Mouse (Mus musculus) stomach, embryonic 15.5 days (tissue): ENCODE measurements around the gene Tpm4. TPM values are rescaled to one million over a fixed set of nuclear protein-coding genes. Genes with fewer than 3 reads are reported as not detected.

Source experiments
- ATAC-seq: fragments of 200-750 bp; cut with Nextera tagmentation; 2 replicates; pipeline ENCODE4 v1.8.0; 2017; ENCODE audit warnings: low read depth, moderate number of reproducible peaks, moderate TSS enrichment; ENCODE audit not compliant: insufficient read depth, low FRiP score
- H3K27ac ChIP-seq: fragments of 300-500 bp; sonication (generic); 2 replicates; pipeline ENCODE4 v1.5.1; 2015; ENCODE audit warnings: mild to moderate bottlenecking, inconsistent platforms
- H3K27me3 ChIP-seq: fragments of 300-500 bp; sonication (generic); replicated peaks from 2 replicates; pipeline ENCODE4 v1.6.1; 2015; ENCODE audit warnings: inconsistent platforms
- H3K36me3 ChIP-seq: fragments of 300-500 bp; sonication (generic); 2 replicates; pipeline ENCODE4 v1.6.1; 2015; ENCODE audit warnings: inconsistent platforms
- H3K4me1 ChIP-seq: fragments of 300-500 bp; sonication (generic); 2 replicates; pipeline ENCODE4 v1.6.1; 2015; ENCODE audit warnings: inconsistent platforms
- H3K4me2 ChIP-seq: fragments of 300-500 bp; sonication (generic); 2 replicates; pipeline ENCODE4 v1.6.1; 2015; ENCODE audit warnings: mild to moderate bottlenecking, inconsistent platforms
- H3K4me3 ChIP-seq: fragments of 300-500 bp; sonication (generic); replicated peaks from 2 replicates; pipeline ENCODE4 v1.5.1; 2015; ENCODE audit warnings: inconsistent platforms
- H3K9ac ChIP-seq: fragments of 300-500 bp; sonication (generic); 2 replicates; pipeline ENCODE4 v1.6.1; 2015; ENCODE audit warnings: inconsistent platforms
- H3K9me3 ChIP-seq: fragments of 300-500 bp; sonication (generic); 2 replicates; pipeline ENCODE4 v1.6.1; 2016; ENCODE audit warnings: inconsistent platforms
- whole genome bisulfite sequencing: fragments of 180-500 bp; shearing (Covaris S2); methylation state at CpG from one replicate; pipeline ENCODE4 v1.1.7; 2015; 5-methylcytosine and 5-hydroxymethylcytosine counted together
- polyA plus RNA-seq: library from polyadenylated mRNA; unstranded; fragments of >200 nt; fragmentation: Nextera tagmentation; extraction: Ambion mirVana; gene quantifications from 2 replicates; pipeline ENCODE4 v1.2.1, GENCODE M21; 2015

Gene Tpm4
- polyA plus RNA-seq, 1 experiment from 2014 or later = 591 TPM

DNA sequence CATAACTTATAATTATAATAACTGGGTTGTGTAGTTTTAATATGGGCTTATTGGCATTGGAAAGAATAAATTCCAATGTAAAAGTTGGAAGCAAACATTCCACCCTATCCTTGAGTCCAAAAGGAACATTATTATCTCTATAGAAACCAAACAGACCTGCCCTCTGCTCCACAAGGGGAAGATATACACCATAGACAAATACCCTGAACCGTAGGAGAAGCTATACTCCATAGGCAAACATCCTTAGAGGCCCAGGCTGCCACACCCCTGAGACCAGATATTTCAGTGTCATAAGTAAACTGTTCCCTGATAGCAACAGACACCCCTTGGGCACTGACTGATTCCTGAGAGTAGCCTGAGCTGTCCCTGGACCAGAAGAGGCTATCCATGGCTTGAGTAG lies 6.9 kb upstream of the Tpm4 start:
- Histone ChIP-seq H3K4me1 (no peaks in the 10 kb centered on the region), H3K36me3 (no peaks in the 10 kb centered on the region), H3K9me3 (no peaks in the 10 kb centered on the region), H3K9ac (no peak overlapping the region), H3K27me3 (no peaks in the 10 kb centered on the region), H3K4me2 (no peak overlapping the region), H3K27ac (no peak overlapping the region), H3K4me3 (no peak overlapping the region)
- WGBS = 57% methylated on average over 1 of the region's 1 CpGs
- no peak for ATAC-seq

DNA sequence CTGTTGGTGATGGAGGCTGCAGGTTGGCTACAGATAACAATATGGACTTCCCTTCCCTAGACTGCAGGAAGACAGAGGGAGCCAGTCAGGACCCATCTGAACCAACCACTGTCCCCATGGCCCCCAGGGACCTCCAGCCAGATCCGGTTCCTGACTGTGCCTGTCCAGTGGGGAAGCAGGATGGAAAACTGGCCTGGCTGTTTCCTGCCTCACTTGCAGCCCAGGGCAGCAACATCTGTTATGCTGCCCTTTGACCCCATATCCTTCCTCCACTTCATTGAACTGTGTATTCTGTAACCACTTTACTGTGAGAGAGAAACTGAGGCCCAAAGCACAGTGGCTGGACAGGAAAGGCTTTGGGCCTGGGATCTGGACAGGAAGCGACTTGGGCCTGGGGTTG lies 3.5 kb upstream of the Tpm4 start:
- H3K4me2 ChIP-seq = no peak overlapping the region
- WGBS = 53% methylated on average over 2 of the region's 2 CpGs
- no peaks in the 10 kb centered on the region for H3K27me3 ChIP-seq
- no peak overlapping the region for H3K4me3 ChIP-seq
- ATAC-seq = no peak
- H3K27ac ChIP-seq = no peak overlapping the region
- peaks cover 3% of the 10 kb centered on the region; the same call in 1 of the 2 replicates for H3K4me1 ChIP-seq
- H3K9ac ChIP-seq = no peak overlapping the region
- no peaks in the 10 kb centered on the region for H3K9me3 ChIP-seq
- no peaks in the 10 kb centered on the region for H3K36me3 ChIP-seq

GRCm38 (mm10) chr8:72131901-72132300 lies 2.9 kb upstream of the Tpm4 start:
- peaks cover 3% of the 10 kb centered on the region; the same call in 1 of the 2 replicates for H3K4me1 ChIP-seq
- no peak for ATAC-seq
- H3K9ac ChIP-seq = no peak overlapping the region
- no peaks in the 10 kb centered on the region for H3K36me3 ChIP-seq
- H3K27me3 ChIP-seq = no peaks in the 10 kb centered on the region
- no peaks in the 10 kb centered on the region for H3K9me3 ChIP-seq
- 0 out of 2 replicates have a peak overlapping the region, but pooled peaks have one; percentile 0 for H3K27ac ChIP-seq
- no peak overlapping the region for H3K4me3 ChIP-seq
- WGBS = 75% methylated on average over 2 of the region's 2 CpGs
- no peak overlapping the region for H3K4me2 ChIP-seq

DNA sequence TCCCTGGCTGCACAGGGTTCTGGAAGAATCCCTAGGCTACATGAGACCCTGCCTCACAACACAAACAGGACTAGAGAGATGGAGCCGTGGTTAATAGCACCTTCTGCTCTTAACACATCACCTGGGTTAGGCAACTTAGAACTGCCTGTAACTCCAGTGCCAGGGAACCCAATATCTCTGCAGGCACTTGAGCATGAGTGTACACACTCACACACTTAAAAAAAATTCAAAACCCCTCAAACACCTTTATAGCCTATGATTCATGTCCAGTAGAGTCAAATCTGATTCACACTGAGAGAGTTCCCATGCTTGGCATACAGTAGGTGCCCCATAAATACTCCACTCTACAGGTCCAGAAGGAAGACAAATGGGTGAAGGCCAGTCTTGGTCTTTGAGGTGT lies 2.4 kb upstream of the Tpm4 start:
- Histone ChIP-seq H3K27ac (0 out of 2 replicates have a peak overlapping the region, but pooled peaks have one; percentile 0), H3K36me3 (no peaks in the 10 kb centered on the region), H3K9me3 (no peaks in the 10 kb centered on the region), H3K4me2 (no peak overlapping the region), H3K4me3 (no peak overlapping the region), H3K4me1 (peaks cover 4% of the 10 kb centered on the region), H3K27me3 (no peaks in the 10 kb centered on the region), H3K9ac (no peak overlapping the region)
- ATAC-seq = no peak
- 74% methylated on average over 1 of the region's 1 CpGs for WGBS

GRCm38 (mm10) chr8:72132891-72133290 lies 1.9 kb upstream of the Tpm4 start:
- H3K9ac ChIP-seq = no peak overlapping the region
- H3K4me2 ChIP-seq = no peak overlapping the region
- no peak for ATAC-seq
- 45% methylated on average over 1 of the region's 1 CpGs for WGBS
- no peak overlapping the region for H3K4me3 ChIP-seq
- H3K4me1 ChIP-seq = peaks cover 9% of the 10 kb centered on the region
- no peaks in the 10 kb centered on the region for H3K36me3 ChIP-seq
- no peak overlapping the region for H3K27ac ChIP-seq
- H3K27me3 ChIP-seq = no peaks in the 10 kb centered on the region
- H3K9me3 ChIP-seq = no peaks in the 10 kb centered on the region

DNA sequence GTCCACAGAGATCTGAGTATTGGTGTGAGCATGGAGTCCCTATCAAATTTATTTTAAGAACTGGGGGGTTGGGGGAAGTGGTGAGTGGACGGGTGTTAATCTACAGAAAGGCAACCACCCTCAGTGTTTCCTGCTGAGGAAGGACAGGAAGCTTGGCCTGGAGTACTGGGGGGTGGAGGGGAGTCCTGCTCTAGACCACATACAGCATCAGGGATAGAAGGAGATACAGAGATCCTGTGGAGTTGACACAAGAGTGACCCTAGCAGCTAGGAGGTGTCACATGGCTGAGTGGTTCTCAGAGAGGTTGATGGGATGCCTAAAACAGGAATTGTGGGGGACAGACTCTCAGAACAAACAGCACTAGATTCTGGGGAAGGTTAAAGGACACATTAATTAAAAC lies 1.3 kb upstream of the Tpm4 start:
- Histone ChIP-seq H3K4me1 (peaks cover 10% of the 10 kb centered on the region), H3K4me3 (no peak overlapping the region), H3K9me3 (no peaks in the 10 kb centered on the region), H3K36me3 (peaks cover 3% of the 10 kb centered on the region; the same call in 1 of the 2 replicates), H3K27me3 (no peaks in the 10 kb centered on the region), H3K4me2 (no peak overlapping the region), H3K9ac (no peak overlapping the region), H3K27ac (no peak overlapping the region)
- ATAC-seq = no peak
- WGBS = 63% methylated on average over 1 of the region's 1 CpGs

DNA sequence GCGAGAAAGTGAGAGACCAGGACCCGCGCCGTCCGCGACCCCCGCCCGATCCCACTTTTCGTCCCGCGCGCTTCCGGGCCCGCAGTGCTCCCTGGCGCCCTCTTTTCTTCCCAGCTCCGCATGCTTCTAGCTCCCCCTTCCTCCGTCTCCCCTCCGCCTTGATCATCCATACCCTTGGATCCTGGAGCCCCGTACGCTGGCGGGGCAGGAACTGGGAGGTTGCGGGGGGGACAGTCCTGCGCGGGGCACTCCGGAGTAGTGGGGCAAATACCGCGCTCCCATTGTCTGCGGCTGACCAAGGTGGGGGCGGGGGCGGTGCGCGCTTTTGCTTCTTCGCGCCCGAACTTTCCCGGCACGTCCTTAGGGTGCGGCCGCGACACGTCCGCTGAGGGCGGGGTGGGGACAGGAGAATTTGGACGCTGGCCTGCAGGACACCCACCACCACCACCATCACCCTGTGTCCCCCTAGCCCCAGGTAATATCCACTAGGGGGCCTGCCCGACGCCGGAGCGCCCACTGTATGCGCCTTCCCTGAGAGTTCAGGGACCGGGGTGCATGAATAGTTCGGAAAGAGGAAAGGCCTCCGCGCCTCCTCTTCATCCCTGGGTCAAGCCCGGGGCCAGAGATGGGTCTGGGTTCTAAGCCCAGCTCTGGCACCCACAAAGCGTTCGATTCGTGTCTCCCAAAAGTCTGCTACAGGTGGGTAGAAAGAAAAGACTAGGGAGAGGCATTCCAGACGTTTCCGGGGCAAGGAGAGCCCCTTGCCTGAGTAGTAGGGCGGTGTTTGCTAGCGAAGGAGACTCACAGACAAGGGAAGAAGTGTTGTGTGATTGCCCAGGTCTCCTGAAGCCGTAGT lies 899 bp downstream of the Tpm4 start:
- Histone ChIP-seq H3K4me1 (peaks cover 10% of the 10 kb centered on the region), H3K4me2 (peak overlapping the region; percentile 76), H3K9ac (peak overlapping the region; percentile 95), H3K4me3 (peak overlapping the region; percentile 87), H3K36me3 (peaks cover 19% of the 10 kb centered on the region), H3K27ac (peak overlapping the region; percentile 99), H3K9me3 (no peaks in the 10 kb centered on the region), H3K27me3 (no peaks in the 10 kb centered on the region)
- peak; percentile 45 for ATAC-seq
- WGBS = under 1% methylated on average over 61 of the region's 62 CpGs

GRCm38 (mm10) chr8:72136302-72136978 lies 1.7 kb downstream of the Tpm4 start:
- H3K27me3 ChIP-seq = no peaks in the 10 kb centered on the region
- H3K36me3 ChIP-seq = peaks cover 26% of the 10 kb centered on the region
- peak overlapping the region; percentile 76 for H3K4me2 ChIP-seq
- H3K9ac ChIP-seq = peak overlapping the region; percentile 95
- 1% methylated on average over 18 of the region's 18 CpGs for WGBS
- peak; percentile 56 for ATAC-seq
- H3K9me3 ChIP-seq = no peaks in the 10 kb centered on the region
- H3K27ac ChIP-seq = peak overlapping the region; percentile 99
- peaks cover 10% of the 10 kb centered on the region for H3K4me1 ChIP-seq
- H3K4me3 ChIP-seq = peak overlapping the region; percentile 87

- H3K9me3 ChIP-seq = no peaks in the 10 kb centered on the region
- H3K27me3 ChIP-seq = no peaks in the 10 kb centered on the region
- no peak overlapping the region for H3K27ac ChIP-seq
- 78% methylated on average over 2 of the region's 2 CpGs for WGBS
- H3K4me1 ChIP-seq = peaks cover 10% of the 10 kb centered on the region
- H3K36me3 ChIP-seq = peaks cover 32% of the 10 kb centered on the region
- H3K4me3 ChIP-seq = 0 out of 2 replicates have a peak overlapping the region, but pooled peaks have one; percentile 87
- ATAC-seq = no peak
- no peak overlapping the region for H3K9ac ChIP-seq
- peak overlapping the region; percentile 76 for H3K4me2 ChIP-seq
Measured at GRCm38 (mm10) chr8:72137431-72137830, 2.7 kb downstream of the Tpm4 start.

DNA sequence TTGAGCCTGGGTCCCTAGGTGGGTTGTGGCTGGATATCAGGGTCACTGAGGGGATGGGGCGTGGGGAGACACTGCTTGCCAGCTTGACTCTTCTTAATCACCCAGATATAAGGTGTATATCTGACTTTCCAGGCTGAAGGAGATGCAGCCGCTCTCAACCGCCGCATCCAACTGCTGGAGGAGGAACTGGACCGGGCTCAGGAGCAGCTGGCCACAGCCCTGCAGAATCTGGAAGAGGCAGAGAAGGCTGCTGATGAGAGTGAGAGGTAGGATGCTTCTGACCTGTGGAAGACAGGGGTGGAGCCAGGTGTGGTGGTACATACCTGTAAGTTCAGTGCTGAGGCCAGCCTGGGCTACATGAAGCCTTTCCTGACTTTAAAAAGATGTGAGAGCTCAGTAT lies 3.7 kb downstream of the Tpm4 start:
- Histone ChIP-seq H3K4me2 (no peak overlapping the region), H3K36me3 (peaks cover 41% of the 10 kb centered on the region)

DNA sequence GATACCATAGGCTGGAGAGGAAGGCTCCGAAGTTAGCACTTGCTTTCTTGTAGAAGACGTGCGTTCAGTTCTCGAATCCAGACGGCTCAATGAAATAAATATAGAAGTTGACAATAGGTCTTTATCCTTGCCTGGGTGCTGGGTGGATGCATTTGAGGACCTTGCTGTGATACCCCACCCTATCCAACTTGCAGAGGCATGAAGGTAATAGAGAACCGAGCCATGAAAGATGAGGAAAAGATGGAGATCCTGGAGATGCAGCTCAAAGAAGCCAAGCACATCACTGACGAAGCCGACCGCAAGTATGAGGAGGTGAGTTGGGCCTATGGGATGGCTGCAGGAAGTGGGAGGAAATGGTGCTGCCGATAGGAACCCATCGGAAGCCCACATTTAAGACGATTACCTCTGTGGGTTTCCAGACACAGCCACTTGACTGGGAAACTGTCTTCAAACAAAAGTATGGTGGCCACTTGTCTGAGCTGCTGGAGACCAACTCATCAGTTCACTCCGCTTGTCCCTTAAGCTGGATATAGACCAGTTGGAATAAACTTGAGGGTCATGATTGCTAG lies 8.6 kb downstream of the Tpm4 start:
- peaks cover 11% of the 10 kb centered on the region; the same call in 1 of the 2 replicates for H3K4me1 ChIP-seq
- H3K9ac ChIP-seq = no peak overlapping the region
- no peak overlapping the region for H3K4me3 ChIP-seq
- no peak overlapping the region for H3K27ac ChIP-seq
- no peak for ATAC-seq
- no peaks in the 10 kb centered on the region for H3K27me3 ChIP-seq
- no peaks in the 10 kb centered on the region for H3K9me3 ChIP-seq
- WGBS = 88% methylated on average over 13 of the region's 13 CpGs
- no peak overlapping the region for H3K4me2 ChIP-seq
- peaks cover 74% of the 10 kb centered on the region for H3K36me3 ChIP-seq

More for the DNA sequence above, 3.7 kb downstream of the Tpm4 start:
- 94% methylated on average over 5 of the region's 5 CpGs for WGBS
- Histone ChIP-seq H3K9me3 (no peaks in the 10 kb centered on the region), H3K4me1 (peaks cover 7% of the 10 kb centered on the region; the same call in 1 of the 2 replicates), H3K4me3 (no peak overlapping the region), H3K27me3 (no peaks in the 10 kb centered on the region), H3K27ac (no peak overlapping the region), H3K9ac (no peak overlapping the region)
- no peak for ATAC-seq
